Mouse (Mus musculus) midbrain, embryonic 11.5 days (tissue): ENCODE measurements at regions not wholly inside any gene's neighbourhood (a gene's known extent, or its start where the extent isn't known, plus 50 kb on each side); places are given as distances from the start of the nearest gene placed in this dataset.

Source experiments
- ATAC-seq: fragments of 200-750 bp; cut with Nextera tagmentation; 2 replicates; pipeline ENCODE4 v1.8.0; 2017; ENCODE audit warnings: moderate TSS enrichment, moderate library complexity; ENCODE audit not compliant: low FRiP score
- DNase-seq: peaks from one replicate; pipeline ENCODE4 v3.0.0; 2015; ENCODE audit warnings: low spot score; ENCODE audit errors: missing footprints
- H3K27ac ChIP-seq: fragments of 300-500 bp; sonication (generic); 2 replicates; pipeline ENCODE4 v1.5.1; 2014; ENCODE audit warnings: low read depth, low read length
- H3K27me3 ChIP-seq: fragments of 300-500 bp; sonication (generic); 2 replicates; pipeline ENCODE4 v1.6.1; 2014; ENCODE audit warnings: mild to moderate bottlenecking, low read length, moderate library complexity, mixed read lengths; ENCODE audit not compliant: control insufficient read depth, insufficient read depth
- H3K36me3 ChIP-seq: fragments of 300-500 bp; sonication (generic); 2 replicates; pipeline ENCODE4 v1.6.1; 2014; ENCODE audit warnings: mild to moderate bottlenecking, low read length, moderate library complexity, mixed read lengths; ENCODE audit not compliant: control insufficient read depth, insufficient read depth
- H3K4me1 ChIP-seq: fragments of 300-500 bp; sonication (generic); 2 replicates; pipeline ENCODE4 v1.6.1; 2014; ENCODE audit warnings: low read length; ENCODE audit not compliant: control insufficient read depth, insufficient read depth
- H3K4me2 ChIP-seq: fragments of 300-500 bp; sonication (generic); 2 replicates; pipeline ENCODE4 v1.6.1; 2014; ENCODE audit warnings: mild to moderate bottlenecking, moderate library complexity
- H3K4me3 ChIP-seq: fragments of 300-500 bp; sonication (generic); 2 replicates; pipeline ENCODE4 v1.5.1; 2014; ENCODE audit warnings: low read depth, low read length
- H3K9ac ChIP-seq: fragments of 300-500 bp; sonication (generic); 2 replicates; pipeline ENCODE4 v1.6.1; 2014; ENCODE audit warnings: low read length
- H3K9me3 ChIP-seq: fragments of 300-500 bp; sonication (generic); 2 replicates; pipeline ENCODE4 v1.6.1; 2016; ENCODE audit warnings: low read length; ENCODE audit not compliant: control insufficient read depth
- WGBS: fragments of 180-500 bp; shearing (Covaris S2); extraction: QIAGEN DNeasy Blood & Tissue Kit; methylation state at CpG from one replicate; pipeline ENCODE4 v1.1.7; 2014; 5-methylcytosine and 5-hydroxymethylcytosine counted together

- 93% methylated on average over 2 of the region's 2 CpGs for WGBS
- Histone ChIP-seq H3K4me1 (no peaks in the 10 kb centered on the region), H3K27me3 (no peaks in the 10 kb centered on the region), H3K4me3 (no peak overlapping the region), H3K27ac (no peak overlapping the region), H3K4me2 (no peak overlapping the region), H3K36me3 (no peaks in the 10 kb centered on the region), H3K9me3 (no peaks in the 10 kb centered on the region), H3K9ac (no peak overlapping the region)
- ATAC-seq (no peak), DNase-seq (no peak)
Observed at GRCm38 (mm10) chr3:143978703-143979102, 226.3 kb downstream of the Lmo4 start.

DNA sequence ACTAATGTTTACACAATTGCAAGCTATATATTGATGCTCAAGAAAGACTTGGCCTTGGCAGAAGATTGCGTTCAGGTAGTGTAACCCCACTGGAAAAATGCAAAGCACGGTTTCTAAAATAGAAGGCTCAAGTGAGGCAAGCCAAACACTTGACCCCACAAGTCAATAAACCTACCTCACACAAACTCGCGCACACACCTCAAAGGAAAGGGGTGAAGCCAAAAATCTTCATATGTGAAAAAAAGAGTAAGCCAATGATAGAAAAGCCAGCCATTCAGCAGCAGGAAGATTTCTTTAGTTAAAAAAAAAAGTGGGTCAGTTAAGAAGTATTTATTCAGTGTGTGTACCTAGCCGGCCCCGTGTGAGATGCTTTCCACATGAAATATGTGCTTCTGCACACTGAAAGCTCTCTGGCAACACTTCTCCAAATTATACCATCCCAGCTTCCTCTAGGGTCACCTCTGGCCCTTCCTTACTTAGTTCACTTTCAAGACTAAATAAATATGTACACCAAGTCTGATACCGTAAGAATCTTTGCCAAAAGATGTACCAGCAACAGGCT is 227.1 kb downstream of the Lmo4 start:
- Histone ChIP-seq H3K4me1 (no peaks in the 10 kb centered on the region), H3K27ac (no peak overlapping the region), H3K27me3 (no peaks in the 10 kb centered on the region), H3K9me3 (no peaks in the 10 kb centered on the region), H3K9ac (no peak overlapping the region), H3K4me2 (no peak overlapping the region), H3K36me3 (no peaks in the 10 kb centered on the region), H3K4me3 (no peak overlapping the region)
- ATAC-seq (no peak), DNase-seq (no peak)
- WGBS = 91% methylated on average over 7 of the region's 7 CpGs

GRCm38 (mm10) chr3:143973582-143973981 is 231.4 kb downstream of the Lmo4 start:
- no peaks in the 10 kb centered on the region for H3K9me3 ChIP-seq
- H3K27me3 ChIP-seq = no peaks in the 10 kb centered on the region
- H3K36me3 ChIP-seq = no peaks in the 10 kb centered on the region
- H3K4me1 ChIP-seq = no peaks in the 10 kb centered on the region
- ATAC-seq (no peak), DNase-seq (no peak)
- H3K9ac ChIP-seq = no peak overlapping the region
- no peak overlapping the region for H3K4me2 ChIP-seq
- no peak overlapping the region for H3K4me3 ChIP-seq
- 88% methylated on average over 9 of the region's 9 CpGs for WGBS
- H3K27ac ChIP-seq = no peak overlapping the region

DNA sequence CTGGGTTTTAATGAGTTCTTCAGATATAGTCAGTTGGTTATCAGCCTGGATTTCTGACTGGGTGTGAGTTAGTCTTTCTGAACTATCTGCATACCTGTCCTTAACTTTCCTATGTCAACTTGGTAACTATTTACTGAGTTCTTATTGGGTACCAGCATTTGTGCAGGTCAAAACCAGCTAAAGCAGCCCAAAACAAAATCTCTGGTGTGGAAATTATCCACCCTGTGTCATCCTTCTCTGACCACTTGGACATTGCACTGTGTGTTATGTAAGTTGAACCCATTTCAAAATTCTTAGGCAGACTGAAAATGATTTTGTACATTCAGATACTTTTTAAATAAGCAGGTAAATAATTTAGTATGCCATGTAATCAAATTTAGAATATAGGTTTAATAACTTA is 232.7 kb downstream of the Lmo4 start:
- Histone ChIP-seq H3K9me3 (no peaks in the 10 kb centered on the region), H3K9ac (no peak overlapping the region), H3K4me3 (no peak overlapping the region), H3K27ac (no peak overlapping the region), H3K36me3 (no peaks in the 10 kb centered on the region), H3K27me3 (no peaks in the 10 kb centered on the region), H3K4me1 (no peaks in the 10 kb centered on the region), H3K4me2 (no peak overlapping the region)
- DNase-seq (no peak), ATAC-seq (no peak)

GRCm38 (mm10) chr3:143970771-143971170 is 234.2 kb downstream of the Lmo4 start:
- Histone ChIP-seq H3K27ac (no peak overlapping the region), H3K9me3 (no peaks in the 10 kb centered on the region), H3K4me2 (no peak overlapping the region), H3K36me3 (no peaks in the 10 kb centered on the region), H3K4me1 (no peaks in the 10 kb centered on the region), H3K27me3 (no peaks in the 10 kb centered on the region), H3K9ac (no peak overlapping the region), H3K4me3 (no peak overlapping the region)
- DNase-seq (no peak), ATAC-seq (no peak)
- 90% methylated on average over 11 of the region's 11 CpGs for WGBS

GRCm38 (mm10) chr3:143955508-143955907 is 249.5 kb downstream of the Lmo4 start:
- Histone ChIP-seq H3K36me3 (no peaks in the 10 kb centered on the region), H3K27me3 (no peaks in the 10 kb centered on the region), H3K27ac (no peak overlapping the region), H3K4me3 (no peak overlapping the region), H3K4me1 (no peaks in the 10 kb centered on the region), H3K9ac (no peak overlapping the region), H3K9me3 (no peaks in the 10 kb centered on the region), H3K4me2 (no peak overlapping the region)
- DNase-seq = no peak
- no peak for ATAC-seq
- WGBS = 95% methylated on average over 7 of the region's 7 CpGs

- Histone ChIP-seq H3K36me3 (no peaks in the 10 kb centered on the region), H3K4me1 (no peaks in the 10 kb centered on the region), H3K27me3 (no peaks in the 10 kb centered on the region), H3K9ac (no peak overlapping the region), H3K4me3 (no peak overlapping the region), H3K9me3 (no peaks in the 10 kb centered on the region), H3K4me2 (no peak overlapping the region), H3K27ac (no peak overlapping the region)
- DNase-seq (no peak), ATAC-seq (no peak)
- WGBS = 83% methylated on average over 7 of the region's 7 CpGs
Observed at GRCm38 (mm10) chr3:143954822-143955221, 250.2 kb downstream of the Lmo4 start.

GRCm38 (mm10) chr3:143952289-143952688 is 252.7 kb downstream of the Lmo4 start:
- Histone ChIP-seq H3K9me3 (no peaks in the 10 kb centered on the region), H3K27me3 (no peaks in the 10 kb centered on the region), H3K27ac (no peak overlapping the region), H3K9ac (no peak overlapping the region), H3K4me1 (0 out of 2 replicates have a peak, but pooled peaks cover 2% of the 10 kb centered on the region), H3K4me3 (no peak overlapping the region), H3K4me2 (no peak overlapping the region), H3K36me3 (no peaks in the 10 kb centered on the region)
- DNase-seq (no peak), ATAC-seq (no peak)
- 79% methylated on average over 8 of the region's 8 CpGs for WGBS

DNA sequence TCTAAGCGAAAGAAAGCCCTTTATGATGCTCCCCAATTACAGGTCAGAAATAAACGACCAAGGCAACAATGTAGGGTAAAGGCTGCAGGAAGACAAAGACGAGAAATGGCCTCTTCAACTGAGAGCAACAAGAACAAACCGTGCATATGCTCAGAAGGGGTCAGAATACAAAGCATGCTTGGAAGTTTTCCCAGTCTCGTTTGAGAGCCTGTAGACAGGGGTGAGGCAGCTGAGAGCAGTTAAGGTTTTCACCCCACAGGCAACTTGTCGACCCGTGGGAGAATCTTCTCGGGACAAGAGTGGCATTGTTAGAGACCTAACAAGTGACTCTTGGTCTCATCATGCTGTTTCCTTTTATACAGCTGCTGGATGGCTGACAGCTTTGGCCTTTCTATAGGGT is 255.4 kb downstream of the Lmo4 start:
- no peak for DNase-seq
- ATAC-seq = no peak
- no peak overlapping the region for H3K4me3 ChIP-seq
- WGBS = 62% methylated on average over 8 of the region's 8 CpGs
- no peak overlapping the region for H3K4me2 ChIP-seq
- H3K9me3 ChIP-seq = no peaks in the 10 kb centered on the region
- no peak overlapping the region for H3K27ac ChIP-seq
- 0 out of 2 replicates have a peak, but pooled peaks cover 2% of the 10 kb centered on the region for H3K4me1 ChIP-seq
- H3K9ac ChIP-seq = no peak overlapping the region
- H3K36me3 ChIP-seq = no peaks in the 10 kb centered on the region
- H3K27me3 ChIP-seq = no peaks in the 10 kb centered on the region
